Mouse (Mus musculus): ENCODE results near the gene Procr. TPM values are rescaled to one million over a fixed set of nuclear protein-coding genes. Genes with fewer than 3 reads are reported as not detected.
"Not testable (repeated sequence)": the region's sequence is repeated elsewhere in the genome, so short reads cannot be mapped to it uniquely, and the experiment has no call there.

Gene Procr
- total RNA-seq (2022) = 1 to 10 TPM in 3 of 4 experiments, under 1 TPM in 1; 0.76 to 2.5 (median 1.9) TPM

DNA sequence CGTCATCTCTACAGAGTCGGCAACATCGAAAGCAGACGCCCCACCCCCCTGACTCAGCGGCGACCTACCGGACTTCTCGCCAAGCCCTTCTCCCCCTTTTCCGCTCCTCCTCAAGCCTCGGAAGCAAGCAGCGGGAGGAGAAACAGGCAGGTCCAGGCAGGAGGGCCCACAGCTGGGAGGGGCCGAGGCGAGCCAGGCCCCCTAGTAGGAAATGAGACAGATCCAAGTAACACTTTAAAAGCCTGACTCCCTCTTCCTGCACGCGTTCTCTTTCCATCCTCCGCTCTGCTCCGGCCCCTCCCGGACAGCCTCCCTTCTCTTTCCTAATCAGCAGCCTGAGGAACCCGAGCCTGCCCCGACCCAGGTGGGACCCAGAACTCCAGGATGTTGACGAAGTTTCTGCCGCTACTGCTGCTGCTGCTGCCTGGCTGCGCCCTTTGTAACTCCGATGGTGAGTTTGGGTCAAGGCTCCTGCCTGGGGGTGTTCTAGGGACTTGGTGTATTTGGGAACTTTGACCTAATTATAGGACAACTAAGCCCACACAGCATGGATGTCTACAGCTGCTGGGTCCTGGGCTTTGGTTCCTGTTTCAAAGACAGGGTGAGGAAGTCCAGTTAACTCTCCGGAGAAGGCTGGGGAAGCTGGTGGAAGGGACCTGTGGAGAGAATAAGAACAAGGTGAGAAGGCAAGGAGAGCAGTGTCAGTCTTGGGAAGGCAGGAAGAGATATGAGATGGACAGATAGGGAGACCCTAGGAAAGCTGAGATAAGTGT lies at the start of gene Procr:
Gene Procr (plus strand): TSS at position 104 of the 773 bp plus-strand sequence.
- DNase-seq (ENCODE audit: low spot score in 2 of 2) = no peak

- DNase-seq (ENCODE audit: low spot score in 2 of 2) = no peak
Measured at GRCm38 (mm10) chr2:155701399-155701919, 49.5 kb upstream of the Procr start.

GRCm38 (mm10) chr2:155703630-155704029 lies 47.3 kb upstream of the Procr start:
- no peak for DNase-seq (ENCODE audit: low spot score in 2 of 2)

- DNase-seq (ENCODE audit: low spot score in 2 of 2) = no peak
Measured at GRCm38 (mm10) chr2:155707251-155707650, 43.7 kb upstream of the Procr start.

DNA sequence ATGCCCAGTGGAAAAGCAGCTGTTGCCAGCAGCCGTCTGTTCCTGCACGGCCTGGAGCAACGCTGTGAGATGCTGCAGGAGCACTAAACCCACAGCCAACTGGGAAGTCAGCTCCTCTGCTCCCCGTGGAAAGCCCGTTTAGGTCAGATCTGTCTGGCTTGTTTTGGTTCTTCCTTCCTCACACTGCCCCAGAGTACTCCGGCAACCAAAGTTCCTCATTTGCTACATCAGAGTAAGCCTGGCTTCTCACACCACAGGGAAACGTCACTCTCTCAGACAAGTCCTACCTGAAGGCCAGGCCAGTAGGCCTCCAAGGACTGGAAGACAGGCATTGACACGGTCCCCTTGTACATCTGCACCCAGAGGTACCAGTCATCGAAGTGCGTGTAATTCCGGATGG lies 40.4 kb upstream of the Procr start:
- no peak for DNase-seq (ENCODE audit: low spot score in 2 of 2)

DNA sequence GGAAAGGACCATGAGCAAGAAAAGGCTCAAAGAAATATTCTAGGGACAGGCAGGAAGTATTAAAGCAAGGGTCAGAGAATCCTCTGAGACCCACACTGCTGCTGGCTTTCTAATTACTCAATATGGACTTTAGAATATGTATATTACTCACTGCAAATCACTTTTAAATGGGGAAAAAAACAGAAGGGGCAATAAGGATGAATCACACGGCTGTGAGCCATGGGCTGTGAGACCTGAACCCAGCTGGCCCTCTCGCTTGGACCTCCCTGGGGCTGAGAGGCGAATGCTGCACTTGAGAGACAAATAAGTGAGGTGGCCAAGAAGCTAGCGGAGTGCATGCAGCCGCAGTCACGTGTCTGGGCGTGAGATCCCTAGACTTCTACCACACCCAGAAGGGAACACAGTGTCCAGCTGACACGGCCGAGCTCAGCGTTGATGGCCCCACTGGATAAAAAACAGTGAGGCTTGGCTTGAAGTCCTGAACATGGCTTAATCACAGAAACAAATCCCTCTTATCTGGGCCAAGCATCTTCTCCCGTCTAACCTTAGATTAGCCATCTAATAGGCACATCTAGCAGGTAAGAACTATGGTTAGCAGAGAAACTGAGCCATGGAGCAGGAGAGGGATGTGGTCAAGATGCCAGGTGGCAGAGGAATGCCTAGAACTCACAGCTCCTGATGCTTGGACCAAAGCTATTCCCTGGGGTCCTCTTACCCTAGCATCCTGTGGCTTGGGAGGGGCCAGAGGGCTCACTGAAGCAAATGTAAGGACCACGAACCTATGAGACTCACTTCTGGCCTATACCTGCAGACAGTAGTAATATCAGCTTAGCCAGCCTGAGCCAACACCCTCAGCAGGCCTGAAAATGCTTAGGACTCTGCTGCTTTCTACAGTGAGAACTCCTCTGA lies 33.6 kb upstream of the Procr start:
- no peak for DNase-seq (ENCODE audit: low spot score in 2 of 2)

- DNase-seq (ENCODE audit: low spot score in 2 of 2) = no peak
Measured at GRCm38 (mm10) chr2:155720585-155720984, 30.3 kb upstream of the Procr start.

- no peak for DNase-seq (ENCODE audit: low spot score in 2 of 2)
Measured at GRCm38 (mm10) chr2:155724036-155724435, 26.9 kb upstream of the Procr start.

DNA sequence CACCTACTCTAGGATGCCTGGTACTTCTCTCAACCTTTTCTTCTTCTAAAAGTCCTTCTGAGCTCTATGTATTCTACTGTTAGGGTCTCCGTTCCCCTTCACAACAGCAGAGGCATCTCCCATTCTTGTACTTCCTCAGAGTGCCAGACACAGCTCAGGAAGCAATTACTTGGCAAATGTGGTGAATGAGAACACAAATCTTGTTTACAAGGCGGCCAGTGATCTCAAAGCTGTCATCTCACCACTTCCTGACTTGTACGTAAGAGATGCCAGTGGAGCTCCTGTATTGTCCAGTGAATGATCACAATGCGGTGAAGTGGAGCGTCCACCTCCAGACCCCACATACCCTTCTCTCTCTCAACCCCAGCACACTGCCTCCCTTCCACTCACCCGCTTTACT lies 26.4 kb upstream of the Procr start:
- no peak for DNase-seq (ENCODE audit: low spot score in 2 of 2)

- no peak for DNase-seq (ENCODE audit: low spot score in 2 of 2)
Measured at GRCm38 (mm10) chr2:155726302-155726701, 24.6 kb upstream of the Procr start.

GRCm38 (mm10) chr2:155727764-155728395 lies 23.0 kb upstream of the Procr start:
- DNase-seq (ENCODE audit: low spot score in 2 of 2) = no peak

- no peak for DNase-seq (ENCODE audit: low spot score in 2 of 2)
Measured at GRCm38 (mm10) chr2:155728742-155729141, 22.2 kb upstream of the Procr start.

DNA sequence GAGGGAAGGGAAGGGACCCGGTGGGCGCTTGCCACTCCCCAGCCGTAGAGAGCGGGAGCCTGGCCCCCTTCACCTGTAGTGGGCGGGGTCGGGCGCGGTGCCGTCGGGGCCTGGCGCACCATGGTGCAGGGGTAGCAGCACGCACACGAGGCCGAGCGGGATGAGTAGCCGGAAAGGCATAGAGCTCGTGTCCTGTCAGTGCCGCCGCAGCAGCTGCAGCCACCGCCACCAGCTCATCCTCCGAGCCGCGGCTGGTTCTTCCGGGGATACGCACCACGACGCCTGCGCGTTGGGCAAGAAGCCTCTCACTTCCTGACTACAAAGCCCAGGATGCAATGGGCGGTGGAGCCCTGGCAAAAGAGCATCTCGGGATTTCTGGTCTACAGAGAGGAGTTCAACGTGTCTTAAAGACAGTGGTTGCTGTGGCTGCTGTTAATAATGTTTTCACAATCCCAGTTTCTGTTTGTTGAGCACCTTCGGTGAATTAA lies 21.7 kb upstream of the Procr start, which contains the start of gene Edem2:
Gene Edem2 (minus strand): TSS at position 318 of the 488 bp plus-strand sequence.
- DNase-seq (ENCODE audit: low spot score in 2 of 2) = peak; percentile 76 to 88

DNA sequence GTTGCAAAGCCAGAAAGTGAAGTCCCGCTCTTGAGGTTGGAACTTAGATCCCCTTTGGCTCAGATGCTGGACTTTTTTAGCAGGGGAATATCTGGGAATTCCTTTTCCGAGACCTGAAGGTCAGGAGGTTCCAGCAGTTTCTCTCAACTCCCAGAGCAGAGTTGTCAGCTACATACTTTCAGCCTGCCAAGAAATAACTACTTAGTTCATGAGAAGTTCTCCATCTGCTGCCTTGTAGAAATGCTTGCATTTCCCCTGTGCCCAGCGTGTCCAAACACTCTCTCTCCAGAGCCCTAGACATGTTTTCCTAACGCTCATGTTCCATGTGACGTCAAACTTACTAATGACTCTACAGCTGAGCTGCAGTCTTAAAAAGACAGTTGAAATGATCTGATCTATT lies 15.8 kb upstream of the Procr start:
- no peak for DNase-seq (ENCODE audit: low spot score in 2 of 2)

- not testable (repeated sequence) for DNase-seq (ENCODE audit: low spot score in 2 of 2)
Measured at GRCm38 (mm10) chr2:155735766-155736165, 15.2 kb upstream of the Procr start, which contains the start of gene Gm17581. Gm17581 (minus strand) TSS chr2:155735866.

DNA sequence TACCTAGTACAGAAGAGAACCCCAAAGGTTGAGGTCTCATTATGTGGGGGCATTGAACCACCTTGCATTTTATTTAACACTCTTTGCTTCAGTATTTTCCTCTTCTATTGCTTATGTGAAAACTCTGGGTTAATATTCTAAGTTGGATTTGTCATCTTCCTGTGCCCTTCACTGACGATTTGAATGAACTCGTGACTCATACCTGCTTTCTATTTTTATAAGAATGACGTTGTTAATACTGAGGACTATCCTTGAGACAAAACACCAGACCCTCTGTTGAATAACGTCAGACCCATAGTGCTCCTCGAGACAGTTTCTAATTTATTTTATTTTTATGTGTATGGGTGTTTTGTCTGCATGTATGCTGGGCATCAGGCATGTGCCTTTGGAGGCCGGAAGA lies 14.0 kb upstream of the Procr start:
- DNase-seq (ENCODE audit: low spot score in 2 of 2) = no peak

GRCm38 (mm10) chr2:155737803-155738202 lies 13.1 kb upstream of the Procr start:
- no peak for DNase-seq (ENCODE audit: low spot score in 2 of 2)

DNA sequence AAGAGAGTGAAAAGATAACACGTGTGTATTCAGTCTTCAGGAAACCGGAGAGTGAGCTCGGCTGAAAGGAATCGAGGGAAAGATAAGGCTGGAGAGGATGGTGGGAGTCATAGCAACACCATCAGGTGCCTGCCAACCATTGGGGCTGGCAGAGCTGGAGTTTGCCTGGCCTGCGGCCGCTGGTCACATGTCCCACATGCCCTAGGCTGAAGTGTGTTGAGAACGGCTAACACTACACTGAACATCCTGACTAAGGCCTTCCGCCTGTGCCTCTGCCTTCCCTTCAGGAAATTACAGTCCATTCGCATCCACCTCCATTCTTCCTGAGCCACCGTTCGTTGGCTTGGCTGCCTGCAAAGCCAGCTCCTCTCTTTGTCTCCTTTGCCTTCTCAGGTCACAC lies 8.7 kb upstream of the Procr start:
- DNase-seq (ENCODE audit: low spot score in 2 of 2) = no peak

GRCm38 (mm10) chr2:155742931-155743337 lies 8.0 kb upstream of the Procr start:
- no peak for DNase-seq (ENCODE audit: low spot score in 2 of 2)

DNA sequence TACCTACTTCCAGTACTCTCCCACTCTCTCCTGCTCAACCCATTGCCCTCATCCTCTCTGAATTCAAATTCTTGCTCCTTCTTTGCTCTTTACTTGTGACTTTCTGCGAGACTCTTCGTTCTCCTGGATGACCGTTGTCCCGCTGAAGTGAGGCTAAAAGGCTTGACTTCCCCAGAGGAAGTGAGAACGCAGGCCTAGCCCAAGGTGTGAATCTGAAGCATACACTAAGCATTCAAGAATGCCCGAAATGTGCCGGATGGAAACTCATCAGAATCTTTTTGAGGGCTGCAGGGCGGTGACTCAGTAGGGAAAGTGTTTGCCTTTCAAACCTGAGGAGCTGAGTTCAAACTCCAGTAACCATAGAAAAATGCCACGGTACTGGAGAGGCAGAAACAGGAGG lies 7.6 kb upstream of the Procr start:
- no peak for DNase-seq (ENCODE audit: low spot score in 2 of 2)

DNA sequence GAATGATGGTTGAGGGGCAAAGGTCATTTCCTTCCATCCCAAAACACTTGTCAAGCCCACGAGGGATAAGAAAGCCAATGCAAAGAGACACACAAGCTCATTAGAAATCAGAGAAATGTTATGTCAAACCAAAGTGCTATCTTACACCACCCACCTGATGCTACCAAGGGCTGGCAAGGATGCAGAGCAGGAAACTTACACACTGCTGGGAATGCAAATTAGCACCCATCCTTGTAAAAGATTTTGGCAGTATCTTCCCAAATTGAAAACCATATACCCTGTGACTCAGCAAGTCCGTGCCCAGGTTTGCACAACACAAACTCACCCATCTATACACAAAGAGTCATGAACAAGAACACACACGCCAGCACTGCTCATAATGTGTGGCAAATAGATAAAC lies 5.4 kb upstream of the Procr start:
- DNase-seq (ENCODE audit: low spot score in 2 of 2) = no peak

Measured in left cerebral cortex, adult 8-10 months (tissue).